Mouse (Mus musculus): ENCODE measurements around the gene Cul5. TPM values are rescaled to one million over a fixed set of nuclear protein-coding genes. Genes with fewer than 3 reads are reported as not detected.

Gene Cul5
- polyA plus RNA-seq, 1 experiment from 2014 or later, result 18.2 TPM

DNA sequence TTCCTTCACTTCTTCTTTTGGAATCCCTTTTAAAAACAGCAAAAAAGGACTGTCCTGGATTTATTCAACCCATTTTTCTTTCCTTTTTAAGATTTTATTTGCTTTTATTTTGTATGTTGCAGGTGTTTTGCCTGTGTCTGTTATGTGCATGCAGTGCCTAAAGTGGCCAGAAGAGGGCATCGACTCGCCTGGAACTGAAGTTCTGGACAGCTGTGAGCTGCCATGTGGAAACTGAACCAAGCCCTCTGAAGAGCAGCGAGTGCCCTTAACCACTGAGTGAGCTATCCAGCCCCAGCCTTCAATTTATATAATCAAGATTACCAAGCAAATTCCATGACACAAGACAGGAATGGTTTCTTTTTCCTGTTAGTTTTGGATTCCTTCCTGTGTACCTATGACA is 75.0 kb downstream of the Cul5 start:
- Histone ChIP-seq H3K79me2 (ENCODE audit: inconsistent target) (peaks cover 11% of the 10 kb centered on the region; the same call in 1 of the 2 replicates), H3K27ac (no peak overlapping the region), H3K36me3 (ENCODE audit: inconsistent target) (peaks cover 39% of the 10 kb centered on the region), H3K4me3 (ENCODE audit: inconsistent target) (no peak overlapping the region)
- WGBS (ENCODE audit: missing documents), result 3% methylated on average over 3 of the region's 3 CpGs

DNA sequence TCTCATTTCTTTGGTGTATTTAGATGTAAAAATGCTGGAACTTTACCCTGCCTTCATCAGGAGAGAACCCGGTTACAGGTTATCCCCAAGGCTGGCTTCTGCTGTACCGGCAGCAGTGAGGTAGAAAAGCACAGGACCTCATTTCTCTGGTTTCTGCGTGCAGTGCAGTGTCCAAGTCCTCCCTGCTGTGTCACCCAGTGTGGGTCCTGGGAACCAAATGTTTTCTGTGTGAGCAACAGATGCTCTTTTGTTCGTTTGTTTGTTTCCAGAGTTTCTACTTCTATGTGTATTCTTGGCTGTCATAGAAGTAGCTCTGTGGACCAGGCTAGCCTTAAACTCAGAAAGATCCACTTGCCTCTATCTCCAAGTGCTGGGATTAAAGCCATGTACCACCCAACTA is 87.9 kb downstream of the Cul5 start:
- Histone ChIP-seq H3K27ac (no peak overlapping the region), H3K4me3 (ENCODE audit: inconsistent target) (no peak overlapping the region), H3K36me3 (ENCODE audit: inconsistent target) (peaks cover 46% of the 10 kb centered on the region), H3K79me2 (ENCODE audit: inconsistent target) (no peaks in the 10 kb centered on the region)
- WGBS (ENCODE audit: missing documents), result 94% methylated on average over 4 of the region's 4 CpGs

DNA sequence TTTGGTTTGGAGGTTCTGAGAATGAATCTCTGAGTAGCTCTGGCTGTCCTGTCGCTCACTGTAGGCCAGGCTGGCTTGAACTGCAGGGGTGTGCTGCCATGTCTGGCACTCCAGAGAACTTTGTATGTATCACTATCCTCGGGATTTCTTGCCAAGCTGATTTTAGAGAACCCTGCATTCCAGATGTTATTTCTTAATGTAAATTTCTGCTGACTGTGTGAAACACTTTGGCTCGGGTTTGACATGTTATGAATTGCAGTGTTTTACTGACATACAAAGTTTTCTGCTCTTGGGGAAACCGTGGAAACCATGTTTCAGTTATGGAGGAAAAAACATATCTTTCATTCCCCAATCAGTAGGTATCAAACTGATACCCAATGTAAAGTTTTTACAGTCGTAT is 94.1 kb downstream of the Cul5 start:
- Histone ChIP-seq H3K27ac (no peak overlapping the region), H3K4me3 (ENCODE audit: inconsistent target) (no peak overlapping the region), H3K79me2 (ENCODE audit: inconsistent target) (no peaks in the 10 kb centered on the region), H3K36me3 (ENCODE audit: inconsistent target) (peaks cover 22% of the 10 kb centered on the region)
- 92% methylated on average over 5 of the region's 5 CpGs for WGBS (ENCODE audit: missing documents)

DNA sequence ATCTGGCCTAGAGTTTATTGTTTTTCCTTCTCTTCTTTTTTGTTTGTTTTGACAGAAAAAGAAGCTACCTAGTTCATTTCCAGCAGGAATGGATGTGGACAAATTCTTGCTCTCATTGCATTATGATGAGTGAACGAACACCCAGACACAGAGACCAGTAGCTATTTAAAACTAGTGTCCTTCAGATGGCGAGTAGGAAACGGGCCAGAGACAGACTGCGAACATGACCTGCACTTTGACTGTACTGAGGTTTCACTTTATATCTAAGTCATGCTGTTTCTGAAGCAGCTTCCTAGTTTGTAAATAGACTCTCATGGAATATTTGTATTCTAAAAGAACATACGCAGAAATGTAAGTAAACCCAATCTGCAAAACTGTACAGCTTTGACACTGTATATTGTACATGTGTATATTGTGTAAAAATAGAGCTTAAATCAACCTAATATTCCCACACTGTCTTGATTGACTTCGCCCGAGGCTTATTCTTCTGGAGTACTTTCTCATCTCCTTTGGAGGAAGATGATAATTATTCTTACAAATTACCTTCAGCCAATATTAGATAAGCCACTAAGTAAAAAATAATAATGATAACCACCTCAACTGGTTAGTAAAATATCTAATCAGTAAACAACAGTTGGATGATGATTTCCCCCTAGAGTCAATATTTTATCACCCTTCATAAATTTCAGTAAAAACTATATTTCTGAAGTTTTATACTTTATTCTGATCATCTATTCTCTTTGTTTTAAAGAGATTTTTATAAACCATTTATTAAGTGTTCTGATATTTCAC is 97.1 kb downstream of the Cul5 start:
- Histone ChIP-seq H3K4me3 (ENCODE audit: inconsistent target) (no peak overlapping the region), H3K79me2 (ENCODE audit: inconsistent target) (no peaks in the 10 kb centered on the region), H3K36me3 (ENCODE audit: inconsistent target) (peaks cover 38% of the 10 kb centered on the region), H3K27ac (no peak overlapping the region)
- WGBS (ENCODE audit: missing documents), result 90% methylated on average over 7 of the region's 7 CpGs

DNA sequence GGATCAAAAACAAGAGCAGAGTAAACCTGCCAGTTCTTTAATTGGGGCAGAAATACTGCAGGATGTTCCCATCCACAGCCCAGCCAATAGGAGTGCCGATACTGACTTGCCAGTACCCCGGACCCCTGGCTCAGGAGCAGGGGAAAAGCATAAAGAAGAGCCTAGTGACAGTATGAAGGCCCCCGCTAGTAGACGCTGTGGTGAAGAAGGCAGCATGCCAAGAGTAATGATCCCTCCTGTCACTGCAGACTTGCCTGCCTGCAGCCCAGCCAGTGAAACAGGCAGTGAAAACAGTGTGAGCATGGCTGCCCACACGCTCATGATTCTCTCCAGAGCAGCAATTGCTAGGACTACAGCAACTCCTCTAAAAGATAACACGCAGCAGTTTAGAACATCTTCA is 99.2 kb downstream of the Cul5 start:
- H3K79me2 ChIP-seq (ENCODE audit: inconsistent target), result no peaks in the 10 kb centered on the region
- H3K4me3 ChIP-seq (ENCODE audit: inconsistent target), result no peak overlapping the region
- H3K27ac ChIP-seq, result no peak overlapping the region
- peaks cover 46% of the 10 kb centered on the region for H3K36me3 ChIP-seq (ENCODE audit: inconsistent target)
- WGBS (ENCODE audit: missing documents), result 91% methylated on average over 6 of the region's 6 CpGs

Other genes with a start within 250 kb of the Cul5 start
- 2.7 to 8.8 TPM (median 5.2 TPM) in 3 replicates for gene Atm, start 133.3 kb downstream of the Cul5 start, polyA plus RNA-seq (2018)
- gene Npat, start 133.0 kb downstream of the Cul5 start, polyA plus RNA-seq (2018), result 6.9 to 9.3 TPM (median 9.2 TPM) in 3 replicates
- gene Acat1, start 59.6 kb downstream of the Cul5 start, polyA plus RNA-seq (2018), result 21.5 to 33.2 TPM (median 27.8 TPM) in 3 replicates
- 0.79 to 1.9 TPM (median 1.4 TPM) in 3 replicates for gene Rab39, start 36.2 kb upstream of the Cul5 start, polyA plus RNA-seq (2018)
- gene Slc35f2, start 101.5 kb upstream of the Cul5 start, polyA plus RNA-seq (2018), result not detected in 3 replicates
- gene Sln, start 180.2 kb upstream of the Cul5 start, polyA plus RNA-seq (2018), result not detected in 3 replicates